Mouse (Mus musculus): ENCODE data around the gene Fau.
A peak's percentile ranks its signal among the peaks of the same experiment; 100 is the strongest.

Gene Fau

GRCm38 (mm10) chr19:6057313-6058096, at the start of gene Fau, which contains the start of gene Mrpl49:
TSS of gene Fau (plus strand) at chr19:6057844.
TSS of gene Mrpl49 (minus strand) at chr19:6057785.
- DNase-seq (ENCODE audit: low read depth, low spot score) = peak; percentile 99

- no peak for DNase-seq (ENCODE audit: low read depth, low spot score)
These were observed 48.5 kb upstream of the Fau start for GRCm38 (mm10) chr19:6009137-6009536.

- DNase-seq (ENCODE audit: low read depth, low spot score) = no peak
These were observed 44.0 kb upstream of the Fau start for GRCm38 (mm10) chr19:6013691-6014090.

GRCm38 (mm10) chr19:6014991-6015510, 42.6 kb upstream of the Fau start:
- DNase-seq (ENCODE audit: low read depth, low spot score) = peak; percentile 83

- peak; percentile 76 for DNase-seq (ENCODE audit: low read depth, low spot score)
These were observed 41.9 kb upstream of the Fau start, which contains the start of gene Capn1 for GRCm38 (mm10) chr19:6015511-6016315. TSS of gene Capn1 (minus strand) at chr19:6015897.

- DNase-seq (ENCODE audit: low read depth, low spot score) = peak; percentile 59
These were observed 41.1 kb upstream of the Fau start for GRCm38 (mm10) chr19:6016532-6016931.

- DNase-seq (ENCODE audit: low read depth, low spot score) = peak; percentile 95
These were observed 39.2 kb upstream of the Fau start for GRCm38 (mm10) chr19:6018142-6019089.

GRCm38 (mm10) chr19:6020276-6020675, 37.4 kb upstream of the Fau start:
- no peak for DNase-seq (ENCODE audit: low read depth, low spot score)

- DNase-seq (ENCODE audit: low read depth, low spot score) = no peak
These were observed 34.6 kb upstream of the Fau start for GRCm38 (mm10) chr19:6023059-6023458.

- DNase-seq (ENCODE audit: low read depth, low spot score) = no peak
These were observed 33.7 kb upstream of the Fau start for GRCm38 (mm10) chr19:6023930-6024329.

GRCm38 (mm10) chr19:6028991-6029390, 28.7 kb upstream of the Fau start:
- DNase-seq (ENCODE audit: low read depth, low spot score) = no peak

- DNase-seq (ENCODE audit: low read depth, low spot score) = no peak
These were observed 28.2 kb upstream of the Fau start for GRCm38 (mm10) chr19:6029426-6029825.

- no peak for DNase-seq (ENCODE audit: low read depth, low spot score)
These were observed 26.9 kb upstream of the Fau start for GRCm38 (mm10) chr19:6030520-6031280.

- no peak for DNase-seq (ENCODE audit: low read depth, low spot score)
These were observed 21.6 kb upstream of the Fau start for GRCm38 (mm10) chr19:6035966-6036585.

GRCm38 (mm10) chr19:6037695-6038094, 19.9 kb upstream of the Fau start:
- no peak for DNase-seq (ENCODE audit: low read depth, low spot score)

- peak; percentile 28 for DNase-seq (ENCODE audit: low read depth, low spot score)
These were observed 19.3 kb upstream of the Fau start for GRCm38 (mm10) chr19:6038326-6038725.

GRCm38 (mm10) chr19:6040002-6040401, 17.6 kb upstream of the Fau start:
- DNase-seq (ENCODE audit: low read depth, low spot score) = no peak

GRCm38 (mm10) chr19:6042293-6042692, 15.4 kb upstream of the Fau start:
- no peak for DNase-seq (ENCODE audit: low read depth, low spot score)

GRCm38 (mm10) chr19:6044102-6044501, 13.5 kb upstream of the Fau start:
- peak; percentile 61 for DNase-seq (ENCODE audit: low read depth, low spot score)
